14 mouse cellular contexts compared by ENCODE assay signal in the genomic region with DNA sequence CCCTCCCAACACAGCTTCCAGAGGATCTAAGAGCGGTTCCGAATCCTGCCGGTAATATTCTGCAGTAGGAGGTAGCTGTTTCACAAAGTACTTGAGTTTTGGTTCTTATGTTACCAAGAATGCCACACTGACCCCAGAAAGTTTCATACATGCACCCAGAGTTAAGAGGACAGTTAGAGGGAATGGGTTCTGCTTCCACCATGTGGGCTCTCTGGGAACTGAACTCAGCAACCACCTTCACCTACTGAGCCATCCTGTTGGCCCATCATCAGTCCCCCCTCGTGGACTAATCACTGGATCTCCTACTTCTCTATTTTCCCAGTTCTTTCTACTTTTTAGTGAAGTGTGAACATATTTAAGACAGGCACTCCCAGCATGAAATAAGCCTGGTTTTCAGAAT. TPM values are rescaled to one million over a fixed set of nuclear protein-coding genes. Genes with fewer than 3 reads are reported as not detected.
DNase-seq lines count a peak whose midpoint lies in the region; ATAC-seq and TF ChIP-seq lines count a peak whose summit lies in the region.
"Had no signal": no experiment of that assay in that cellular context is flagged by ENCODE, and none has a peak within 500 bp of the region (broad histone marks: within the 10 kb centered on the region; RNA-seq: fewer than 3 reads in every experiment).

No protein-coding gene starts in this region.

- no peaks in the 10 kb centered on the region for H3K9me3 ChIP-seq in heart, embryonic 16.5 days (replicated peaks; ENCODE audit: control insufficient read depth, low read length)
- no peaks in the 10 kb centered on the region for H3K9me3 ChIP-seq in heart, embryonic 10.5 days
- H3K9me3 ChIP-seq in liver, postnatal 0 days (ENCODE audit: low read length), result no peaks in the 10 kb centered on the region
- H3K9me3 ChIP-seq: liver, embryonic 13.5 days; neural tube, embryonic 13.5 days had no signal

- H3K27me3 ChIP-seq in heart, embryonic 16.5 days (ENCODE audit: control insufficient read depth, insufficient read depth, low read length), result no peaks in the 10 kb centered on the region
- no peaks in the 10 kb centered on the region for H3K27me3 ChIP-seq in heart, embryonic 10.5 days (ENCODE audit: insufficient read depth, poor library complexity, severe bottlenecking)
- no peaks in the 10 kb centered on the region for H3K27me3 ChIP-seq in liver, postnatal 0 days (ENCODE audit: insufficient read depth, low read length)
- H3K27me3 ChIP-seq: liver, embryonic 13.5 days; neural tube, embryonic 13.5 days; Patski had no signal

- TF ChIP-seq POLR2A in cortical plate, adult 2 months (IDR thresholded peaks at IDR 0.05; ENCODE audit: extremely low read depth, insufficient read depth, low read length), result no peak

- peaks cover 31% of the 10 kb centered on the region for H3K4me1 ChIP-seq in heart, embryonic 16.5 days (ENCODE audit: control insufficient read depth, insufficient read depth, low read length)
- peaks cover 30% of the 10 kb centered on the region for H3K4me1 ChIP-seq in heart, embryonic 10.5 days
- H3K4me1 ChIP-seq in liver, postnatal 0 days (ENCODE audit: insufficient read depth), result peaks cover 6% of the 10 kb centered on the region
- peaks cover 7% of the 10 kb centered on the region for H3K4me1 ChIP-seq in cortical plate, adult 2 months (ENCODE audit: control insufficient read depth, insufficient read depth, low read length)

- TF ChIP-seq EP300 in liver, postnatal 0 days (IDR thresholded peaks at IDR 0.05; ENCODE audit: low read depth), result no peak

- DNase-seq in heart, embryonic 10.5 days (ENCODE audit: low spot score), result no peak
- no peak for DNase-seq in liver, postnatal 0 days
- DNase-seq in liver, result no peak
- DNase-seq in 416B (ENCODE audit: low read depth), result peak; percentile 34
- no peak for DNase-seq in spleen, postnatal 36 days (ENCODE audit: low spot score in 2 of 2)
- DNase-seq: cerebellum, adult 8-10 months; liver, embryonic 13.5 days; thymus, adult 18-20 months had no signal

- peak; percentile 55 for TF ChIP-seq CTCF in liver, postnatal 0 days (IDR thresholded peaks at IDR 0.05; ENCODE audit: low read depth)
- TF ChIP-seq CTCF in cortical plate, adult 2 months (IDR thresholded peaks at IDR 0.05; ENCODE audit: extremely low read depth, insufficient read depth, low read length), result peak; percentile 29; the same call in 1 of the 2 replicates

- no peak overlapping the region for H3K9ac ChIP-seq in heart, embryonic 16.5 days (ENCODE audit: low read length)
- H3K9ac ChIP-seq in liver, postnatal 0 days (replicated peaks), result no peak overlapping the region
- H3K9ac ChIP-seq: liver, embryonic 13.5 days; neural tube, embryonic 13.5 days had no signal

- peak overlapping the region; percentile 60 for H3K27ac ChIP-seq in heart, embryonic 16.5 days (ENCODE audit: low read length)
- no peak overlapping the region for H3K27ac ChIP-seq in heart, embryonic 10.5 days
- H3K27ac ChIP-seq in liver, postnatal 0 days (ENCODE audit: low read depth), result no peak overlapping the region
- H3K27ac ChIP-seq in cortical plate, adult 2 months (ENCODE audit: insufficient read depth, low read length), result no peak overlapping the region
- H3K27ac ChIP-seq: liver, embryonic 13.5 days; neural tube, embryonic 13.5 days had no signal

- WGBS in heart, embryonic 16.5 days, result 85% methylated on average over 4 of the region's 4 CpGs
- WGBS in heart, embryonic 10.5 days, result 84% methylated on average over 4 of the region's 4 CpGs
- 84% methylated on average over 4 of the region's 4 CpGs for WGBS in liver, postnatal 0 days (ENCODE audit: insufficient replicate concordance)

- ATAC-seq in heart, embryonic 16.5 days (replicated peaks; ENCODE audit: extremely low read depth, insufficient read depth, low FRiP score), result no peak
- ATAC-seq in liver, postnatal 0 days, result no peak
- ATAC-seq: forebrain, embryonic 14.5 days had no signal

- no peaks in the 10 kb centered on the region for H3K36me3 ChIP-seq in heart, embryonic 16.5 days (ENCODE audit: control insufficient read depth, insufficient read depth)
- H3K36me3 ChIP-seq in heart, embryonic 10.5 days, result no peaks in the 10 kb centered on the region
- no peaks in the 10 kb centered on the region for H3K36me3 ChIP-seq in liver, postnatal 0 days (replicated peaks; ENCODE audit: insufficient read depth, low read length)
- H3K36me3 ChIP-seq: liver, embryonic 13.5 days had no signal

- H3K4me3 ChIP-seq in heart, embryonic 16.5 days (ENCODE audit: low read length), result no peak overlapping the region
- no peak overlapping the region for H3K4me3 ChIP-seq in heart, embryonic 10.5 days
- H3K4me3 ChIP-seq in liver, postnatal 0 days (ENCODE audit: low read depth, low read length), result no peak overlapping the region
- H3K4me3 ChIP-seq in cortical plate, adult 2 months (ENCODE audit: insufficient read depth, low read length), result no peak overlapping the region
- H3K4me3 ChIP-seq: liver, embryonic 13.5 days; neural tube, embryonic 13.5 days had no signal

- H3K4me2 ChIP-seq in heart, embryonic 16.5 days (ENCODE audit: low read depth, low read length), result no peak overlapping the region
- H3K4me2 ChIP-seq in liver, postnatal 0 days (ENCODE audit: low read depth, low read length), result no peak overlapping the region
- H3K4me2 ChIP-seq: liver, embryonic 13.5 days; midbrain, embryonic 11.5 days; neural tube, embryonic 13.5 days had no signal

RNA-seq across cellular contexts. Expression of a gene that starts 53.9 kb away (rescaled TPM):
- 3.8 and 4.9 TPM in 2 replicates for polyA plus RNA-seq in heart, embryonic 16.5 days (2015; fragmentation: Nextera tagmentation; extraction: Ambion mirVana)
- 1.8 and 3.8 TPM in 2 replicates for polyA plus RNA-seq in heart, embryonic 10.5 days (2016; fragmentation: Nextera tagmentation; extraction: Ambion mirVana)
- polyA plus RNA-seq in liver, postnatal 0 days (2015; fragmentation: Nextera tagmentation; extraction: Ambion mirVana), result 0.38 and 0.47 TPM in 2 replicates
- polyA plus RNA-seq in cortical plate, adult 2 months (2012; rRNA removed), result 10.5 and 10.9 TPM in 2 replicates
